Mouse (Mus musculus) heart, adult 2 months (tissue): ENCODE measurements around the gene Plxdc1.

Source experiments
- EP300 ChIP-seq: fragments of 200-500 bp; IDR thresholded peaks from 2 replicates; pipeline ENCODE4 v1.6.1; 2011; ENCODE audit warnings: low read depth, low read length, control low read depth; ENCODE audit not compliant: insufficient read depth
- POLR2A ChIP-seq: fragments of 200-500 bp; IDR thresholded peaks from 2 replicates; pipeline ENCODE4 v1.6.1; 2011; ENCODE audit warnings: mild to moderate bottlenecking, low read depth, low read length, control low read depth; ENCODE audit not compliant: insufficient read depth

DNA sequence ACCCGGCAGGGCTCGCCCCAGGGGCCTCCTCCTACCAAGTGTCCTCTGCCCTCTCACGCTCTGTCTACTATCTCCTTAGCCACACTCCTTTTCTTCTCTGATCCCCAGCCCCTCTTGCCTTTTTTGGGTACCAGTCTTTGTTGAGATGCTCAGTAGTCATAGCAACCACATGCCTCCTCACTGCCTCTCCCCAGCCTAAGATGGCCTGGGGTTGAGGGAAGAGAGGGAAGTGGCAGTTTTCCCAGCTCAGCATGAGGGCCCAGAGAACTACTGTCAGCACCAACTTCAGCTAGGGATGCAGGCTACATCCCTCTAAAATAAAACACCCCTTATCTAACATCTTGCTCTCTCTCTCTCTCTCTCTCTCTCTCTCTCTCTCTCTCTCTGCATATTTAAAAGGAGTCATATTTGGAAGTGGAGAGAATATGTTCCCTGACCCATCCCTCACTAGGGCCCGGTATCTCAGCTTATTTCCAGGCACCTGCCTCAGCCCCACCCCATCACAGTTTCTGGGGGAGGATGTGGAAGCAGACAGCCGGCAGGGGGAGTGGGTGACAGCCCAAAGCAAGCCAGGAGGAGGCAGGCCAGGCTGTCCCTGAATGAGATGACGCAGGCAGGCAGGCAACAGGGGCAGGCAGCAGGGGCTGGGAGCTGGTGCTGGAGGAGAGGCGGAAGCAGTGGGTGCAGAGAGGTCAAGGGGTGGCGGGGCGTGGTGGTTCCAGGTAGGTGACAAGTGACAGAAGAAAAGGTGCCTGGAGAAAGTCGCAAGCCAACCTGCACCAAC is 32.8 kb upstream of the Plxdc1 start:
- TF ChIP-seq EP300 = no peak
- TF ChIP-seq POLR2A = no peak
